8 mouse cellular contexts compared by ENCODE assay signal in the genomic region with DNA sequence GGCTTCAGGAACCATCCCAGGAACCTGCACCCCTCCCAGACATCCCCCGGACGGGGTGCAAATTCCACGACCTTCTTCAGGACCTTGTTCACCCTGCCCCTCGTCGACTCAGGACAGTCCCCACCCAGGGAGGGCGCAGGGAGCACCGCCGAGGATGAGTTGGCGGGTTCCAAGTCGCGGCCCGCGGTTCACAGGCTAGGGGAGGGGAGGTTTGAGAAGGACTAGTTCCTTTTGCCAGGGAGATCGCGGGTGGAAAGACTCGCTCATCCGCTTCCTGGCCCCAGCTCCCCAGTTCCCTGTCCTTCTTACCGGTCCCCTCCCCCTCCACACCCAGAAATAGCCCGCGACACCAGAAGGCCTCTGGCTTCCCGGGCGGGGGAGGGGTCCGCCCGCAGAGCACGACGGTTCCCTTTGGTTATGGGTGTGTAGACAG. TPM values are rescaled to one million over a fixed set of nuclear protein-coding genes. Genes with fewer than 3 reads are reported as not detected.
DNase-seq lines count a peak whose midpoint lies in the region; ATAC-seq lines count a peak whose summit lies in the region.

Gene Fam19a3 (minus strand): TSS at position 370 of the 433 bp plus-strand sequence.

- peaks cover 61% of the 10 kb centered on the region for H3K27me3 ChIP-seq in heart, embryonic 13.5 days (replicated peaks)
- H3K27me3 ChIP-seq in midbrain, embryonic 10.5 days (ENCODE audit: low read depth, poor library complexity, severe bottlenecking), result peaks cover 100% of the 10 kb centered on the region

- peaks cover 53% of the 10 kb centered on the region for H3K4me1 ChIP-seq in heart, embryonic 13.5 days
- peaks cover 29% of the 10 kb centered on the region for H3K4me1 ChIP-seq in midbrain, embryonic 10.5 days

- peak within 1 kb of the TSS; percentile 79 for H3K4me3 ChIP-seq in heart, embryonic 13.5 days
- H3K4me3 ChIP-seq in midbrain, embryonic 10.5 days, result peak within 1 kb of the TSS; percentile 60

- H3K36me3 ChIP-seq in heart, embryonic 13.5 days, result peaks cover 11% of the 10 kb centered on the region
- H3K36me3 ChIP-seq in midbrain, embryonic 10.5 days, result no peaks in the 10 kb centered on the region

- no peak for ATAC-seq in heart, embryonic 13.5 days (ENCODE audit: extremely low read depth, insufficient number of reproducible peaks, low FRiP score, low TSS enrichment)

- peak within 1 kb of the TSS; percentile 87 for H3K27ac ChIP-seq in heart, embryonic 13.5 days (replicated peaks)
- no peak within 1 kb of the TSS; the same call in 1 of the 2 replicates for H3K27ac ChIP-seq in midbrain, embryonic 10.5 days (replicated peaks)

- under 1% methylated on average over 26 of the region's 26 CpGs for WGBS in heart, embryonic 13.5 days
- WGBS in midbrain, embryonic 10.5 days, result 0% methylated on average over 26 of the region's 26 CpGs

- peak; percentile 47 for DNase-seq in adrenal gland, postnatal 10 days
- DNase-seq in adrenal gland, adult 8-10 months, result no peak
- peak; percentile 40 for DNase-seq in embryo, embryonic 9.5 days (ENCODE audit: extremely low spot score)
- peak; percentile 57 for DNase-seq in kidney, postnatal 14 days
- peak; percentile 38 for DNase-seq in midbrain, embryonic 10.5 days (ENCODE audit: low spot score)
- peak; percentile 40 to 52 for DNase-seq in thymus, postnatal 36 days
- DNase-seq in right cerebral cortex, postnatal 4 days, result no peak

- H3K4me2 ChIP-seq in heart, embryonic 13.5 days, result peak within 1 kb of the TSS; percentile 100

- H3K9me3 ChIP-seq in heart, embryonic 13.5 days, result no peaks in the 10 kb centered on the region
- H3K9me3 ChIP-seq in midbrain, embryonic 10.5 days (replicated peaks), result no peaks in the 10 kb centered on the region

- peak within 1 kb of the TSS; percentile 92 for H3K9ac ChIP-seq in heart, embryonic 13.5 days

RNA-seq across cellular contexts. Expression of gene Fam19a3, which starts in this region (rescaled TPM):
- total RNA-seq in adrenal gland, postnatal 10 days (2021), result 1 to 10 TPM in 1 of 2 experiments, under 1 TPM in 1; 0.72 to 1.2 TPM
- 1 to 10 TPM in 2 of 4 experiments, under 1 TPM in 2; 0.52 to 2.2 (median 1.1) TPM for total RNA-seq in adrenal gland, adult 8-10 months (2022)
- 0.96 and 1.0 TPM in 2 replicates for polyA plus RNA-seq in heart, embryonic 13.5 days (2015; fragmentation: Nextera tagmentation; extraction: Ambion mirVana)
- 0.15 TPM in 1 of 2 replicates, not detected in the other for polyA plus RNA-seq in midbrain, embryonic 10.5 days (2016; fragmentation: Nextera tagmentation; extraction: Ambion mirVana)

Comparison
In these comparisons a context has a peak if more than half of its experiments do, and no peak if none do; other contexts are left out.
1. DNase-seq: peak in adrenal gland, postnatal 10 days (single experiment), embryo, embryonic 9.5 days (single experiment), kidney, postnatal 14 days (single experiment) and thymus, postnatal 36 days (2 of 2); none in adrenal gland, adult 8-10 months (single experiment) and right cerebral cortex, postnatal 4 days (single experiment).
2. Peak in DNase-seq and H3K4me3 ChIP-seq in midbrain, embryonic 10.5 days; RNA of the gene not detected or under 1 TPM.